Mouse (Mus musculus): ENCODE measurements around the gene Foxc1.

- TF ChIP-seq CTCF (IDR thresholded peaks at IDR 0.05; ENCODE audit: borderline replicate concordance, insufficient read depth, low read depth, low read length) (no peak), POLR2A (IDR thresholded peaks at IDR 0.05; ENCODE audit: borderline replicate concordance, insufficient read depth, low read length) (no peak)
These were observed 11.9 kb downstream of the Foxc1 start for GRCm38 (mm10) chr13:31818337-31818736.

All from cerebellum, adult 2 months (tissue).